Mouse (Mus musculus) urinary bladder, postnatal 25 days (tissue): ENCODE results near the gene Taar3.

ENCODE experiments used
- DNase-seq: peaks from one replicate; pipeline ENCODE4 v3.0.0; 2022; ENCODE audit warnings: low spot score

Gene Taar3

GRCm38 (mm10) chr10:23999639-24000038 lies 50.3 kb downstream of the Taar3 start, which contains the start of gene Taar7b:
TSS of gene Taar7b (plus strand) at chr10:23999939.
- DNase-seq = no peak
